Mouse (Mus musculus): ENCODE results near the gene Pyroxd2. TPM values are rescaled to one million over a fixed set of nuclear protein-coding genes. Genes with fewer than 3 reads are reported as not detected.

Pyroxd2 gene
- polyA plus RNA-seq, 1 experiment, result 2.4 TPM

DNA sequence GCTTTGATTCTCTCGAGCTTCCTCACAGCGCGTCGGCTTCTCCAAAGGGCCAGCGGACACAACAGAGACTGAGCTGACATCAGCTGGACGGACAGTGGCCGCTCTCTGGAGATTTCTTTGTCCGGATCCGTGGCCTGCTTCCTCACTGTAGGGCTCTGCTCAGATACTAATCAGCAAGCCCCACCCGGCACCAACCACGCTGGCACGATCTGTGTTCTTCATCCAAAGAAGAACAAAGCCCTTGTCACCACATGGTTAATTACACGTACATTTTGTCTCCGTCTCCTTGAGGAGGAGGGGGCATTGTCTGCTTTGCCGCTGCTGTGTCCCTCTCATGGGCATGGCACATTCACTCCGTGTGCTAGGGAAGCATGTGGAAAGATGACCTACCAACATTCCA, 9.3 kb downstream of the Pyroxd2 start:
- Histone ChIP-seq H3K27ac (ENCODE audit: insufficient read depth, low read length) (no peak overlapping the region), H3K4me3 (replicated peaks; ENCODE audit: insufficient read depth, low read depth, low read length) (no peak overlapping the region), H3K4me1 (ENCODE audit: control insufficient read depth, insufficient read depth, low read length) (no peaks in the 10 kb centered on the region; the same call in 1 of the 2 replicates), H3K27me3 (ENCODE audit: control insufficient read depth, insufficient read depth, low read length) (no peaks in the 10 kb centered on the region)
- DNase-seq, result no peak
- TF ChIP-seq POLR2A (IDR thresholded peaks at IDR 0.05; ENCODE audit: borderline replicate concordance, insufficient read depth, low read length) (no peak), CTCF (IDR thresholded peaks at IDR 0.05; ENCODE audit: borderline replicate concordance, insufficient read depth, low read depth, low read length) (no peak)
- 68% methylated on average over 16 of the region's 16 CpGs for WGBS

DNA sequence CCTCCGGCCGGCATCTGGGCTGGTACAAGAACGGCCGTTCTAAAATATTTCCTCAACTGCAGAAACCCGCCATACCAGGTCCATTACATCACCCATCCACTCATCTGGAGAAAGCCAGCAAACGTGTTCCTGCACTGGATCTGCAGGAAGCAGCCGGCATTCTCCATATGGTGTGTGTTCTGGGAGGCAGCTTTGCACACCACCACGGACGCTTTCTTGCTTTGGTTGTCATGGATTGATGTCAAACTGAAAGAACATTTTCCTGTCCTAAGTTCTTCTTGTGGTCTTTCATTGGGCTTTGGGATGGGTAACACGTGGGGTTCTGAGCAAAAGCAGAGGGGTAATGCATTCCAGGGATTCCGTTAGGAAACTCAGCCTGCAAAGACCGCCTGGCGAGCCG, 10.7 kb downstream of the Pyroxd2 start:
- no peak overlapping the region for H3K4me3 ChIP-seq (replicated peaks; ENCODE audit: insufficient read depth, low read depth, low read length)
- TF ChIP-seq CTCF (IDR thresholded peaks at IDR 0.05; ENCODE audit: borderline replicate concordance, insufficient read depth, low read depth, low read length) (no peak), POLR2A (IDR thresholded peaks at IDR 0.05; ENCODE audit: borderline replicate concordance, insufficient read depth, low read length) (no peak)
- H3K4me1 ChIP-seq (ENCODE audit: control insufficient read depth, insufficient read depth, low read length), result no peaks in the 10 kb centered on the region; the same call in 1 of the 2 replicates
- no peak overlapping the region for H3K27ac ChIP-seq (ENCODE audit: insufficient read depth, low read length)
- 79% methylated on average over 14 of the region's 14 CpGs for WGBS
- no peaks in the 10 kb centered on the region for H3K27me3 ChIP-seq (ENCODE audit: control insufficient read depth, insufficient read depth, low read length)
- DNase-seq, result no peak

GRCm38 (mm10) chr19:42740163-42740899, 12.2 kb downstream of the Pyroxd2 start:
- Histone ChIP-seq H3K27ac (ENCODE audit: insufficient read depth, low read length) (no peak overlapping the region), H3K4me3 (replicated peaks; ENCODE audit: insufficient read depth, low read depth, low read length) (no peak overlapping the region), H3K4me1 (ENCODE audit: control insufficient read depth, insufficient read depth, low read length) (peaks cover 9% of the 10 kb centered on the region), H3K27me3 (ENCODE audit: control insufficient read depth, insufficient read depth, low read length) (no peaks in the 10 kb centered on the region)
- no peak for DNase-seq
- 87% methylated on average over 8 of the region's 8 CpGs for WGBS
- no peak for TF ChIP-seq CTCF (IDR thresholded peaks at IDR 0.05; ENCODE audit: borderline replicate concordance, insufficient read depth, low read depth, low read length)
- no peak for TF ChIP-seq POLR2A (IDR thresholded peaks at IDR 0.05; ENCODE audit: borderline replicate concordance, insufficient read depth, low read length)

GRCm38 (mm10) chr19:42739734-42740133, 12.8 kb downstream of the Pyroxd2 start:
- H3K27ac ChIP-seq (ENCODE audit: insufficient read depth, low read length), result no peak overlapping the region
- H3K4me3 ChIP-seq (replicated peaks; ENCODE audit: insufficient read depth, low read depth, low read length), result no peak overlapping the region
- DNase-seq, result no peak
- no peaks in the 10 kb centered on the region for H3K27me3 ChIP-seq (ENCODE audit: control insufficient read depth, insufficient read depth, low read length)
- TF ChIP-seq POLR2A (IDR thresholded peaks at IDR 0.05; ENCODE audit: borderline replicate concordance, insufficient read depth, low read length) (no peak), CTCF (IDR thresholded peaks at IDR 0.05; ENCODE audit: borderline replicate concordance, insufficient read depth, low read depth, low read length) (no peak)
- peaks cover 13% of the 10 kb centered on the region for H3K4me1 ChIP-seq (ENCODE audit: control insufficient read depth, insufficient read depth, low read length)
- 96% methylated on average over 6 of the region's 6 CpGs for WGBS

- no peak for TF ChIP-seq POLR2A (IDR thresholded peaks at IDR 0.05; ENCODE audit: borderline replicate concordance, insufficient read depth, low read length)
- TF ChIP-seq CTCF (IDR thresholded peaks at IDR 0.05; ENCODE audit: borderline replicate concordance, insufficient read depth, low read depth, low read length), result no peak
- peaks cover 18% of the 10 kb centered on the region for H3K4me1 ChIP-seq (ENCODE audit: control insufficient read depth, insufficient read depth, low read length)
- no peaks in the 10 kb centered on the region for H3K27me3 ChIP-seq (ENCODE audit: control insufficient read depth, insufficient read depth, low read length)
- WGBS, result 80% methylated on average over 9 of the region's 9 CpGs
- H3K27ac ChIP-seq (ENCODE audit: insufficient read depth, low read length), result no peak overlapping the region
- DNase-seq, result no peak
- no peak overlapping the region for H3K4me3 ChIP-seq (replicated peaks; ENCODE audit: insufficient read depth, low read depth, low read length)
Observed at GRCm38 (mm10) chr19:42737753-42738152, 14.8 kb downstream of the Pyroxd2 start.

- Histone ChIP-seq H3K4me3 (replicated peaks; ENCODE audit: insufficient read depth, low read depth, low read length) (no peak overlapping the region), H3K27ac (ENCODE audit: insufficient read depth, low read length) (no peak overlapping the region), H3K4me1 (ENCODE audit: control insufficient read depth, insufficient read depth, low read length) (peaks cover 18% of the 10 kb centered on the region), H3K27me3 (ENCODE audit: control insufficient read depth, insufficient read depth, low read length) (no peaks in the 10 kb centered on the region)
- DNase-seq, result peak; percentile 52 to 55
- no peak for TF ChIP-seq POLR2A (IDR thresholded peaks at IDR 0.05; ENCODE audit: borderline replicate concordance, insufficient read depth, low read length)
- no peak for TF ChIP-seq CTCF (IDR thresholded peaks at IDR 0.05; ENCODE audit: borderline replicate concordance, insufficient read depth, low read depth, low read length)
- 50% methylated on average over 5 of the region's 5 CpGs for WGBS
Observed at GRCm38 (mm10) chr19:42734982-42735381, 17.6 kb downstream of the Pyroxd2 start.

- peaks cover 24% of the 10 kb centered on the region for H3K4me1 ChIP-seq (ENCODE audit: control insufficient read depth, insufficient read depth, low read length)
- no peaks in the 10 kb centered on the region for H3K27me3 ChIP-seq (ENCODE audit: control insufficient read depth, insufficient read depth, low read length)
- no peak for TF ChIP-seq POLR2A (IDR thresholded peaks at IDR 0.05; ENCODE audit: borderline replicate concordance, insufficient read depth, low read length)
- TF ChIP-seq CTCF (IDR thresholded peaks at IDR 0.05; ENCODE audit: borderline replicate concordance, insufficient read depth, low read depth, low read length), result no peak
- peak overlapping the region; percentile 46 for H3K27ac ChIP-seq (ENCODE audit: insufficient read depth, low read length)
- no peak overlapping the region for H3K4me3 ChIP-seq (replicated peaks; ENCODE audit: insufficient read depth, low read depth, low read length)
- peak; percentile 31 to 51 for DNase-seq
- 63% methylated on average over 4 of the region's 4 CpGs for WGBS
Observed at GRCm38 (mm10) chr19:42727424-42727823, 25.2 kb downstream of the Pyroxd2 start.

- H3K4me3 ChIP-seq (replicated peaks; ENCODE audit: insufficient read depth, low read depth, low read length), result no peak overlapping the region
- H3K4me1 ChIP-seq (ENCODE audit: control insufficient read depth, insufficient read depth, low read length), result peaks cover 24% of the 10 kb centered on the region
- peak; percentile 83 for DNase-seq
- TF ChIP-seq POLR2A (IDR thresholded peaks at IDR 0.05; ENCODE audit: borderline replicate concordance, insufficient read depth, low read length) (no peak), CTCF (IDR thresholded peaks at IDR 0.05; ENCODE audit: borderline replicate concordance, insufficient read depth, low read depth, low read length) (no peak)
- WGBS, result 13% methylated on average over 10 of the region's 10 CpGs
- peak overlapping the region; percentile 46 for H3K27ac ChIP-seq (ENCODE audit: insufficient read depth, low read length)
- no peaks in the 10 kb centered on the region for H3K27me3 ChIP-seq (ENCODE audit: control insufficient read depth, insufficient read depth, low read length)
Observed at GRCm38 (mm10) chr19:42726766-42727165, 25.8 kb downstream of the Pyroxd2 start.

All from cerebellum, adult 2 months (tissue).